Mouse (Mus musculus) neural tube, embryonic 15.5 days (tissue): ENCODE measurements around the gene Klhdc3. TPM values are rescaled to one million over a fixed set of nuclear protein-coding genes. Genes with fewer than 3 reads are reported as not detected.

Source experiments
- ATAC-seq: fragments of 200-750 bp; cut with Nextera tagmentation; 2 replicates; pipeline ENCODE4 v1.8.0; 2017; ENCODE audit warnings: mild to moderate bottlenecking, moderate TSS enrichment, moderate library complexity; ENCODE audit not compliant: low FRiP score
- H3K27ac ChIP-seq: fragments of 300-500 bp; sonication (generic); replicated peaks from 2 replicates; pipeline ENCODE4 v1.5.1; 2015; ENCODE audit warnings: mild to moderate bottlenecking, inconsistent platforms
- H3K27me3 ChIP-seq: fragments of 300-500 bp; sonication (generic); replicated peaks from 2 replicates; pipeline ENCODE4 v1.6.1; 2015; ENCODE audit warnings: inconsistent platforms
- H3K36me3 ChIP-seq: fragments of 300-500 bp; sonication (generic); 2 replicates; pipeline ENCODE4 v1.6.1; 2015; ENCODE audit warnings: inconsistent platforms
- H3K4me1 ChIP-seq: fragments of 300-500 bp; sonication (generic); 2 replicates; pipeline ENCODE4 v1.6.1; 2015; ENCODE audit warnings: inconsistent platforms
- H3K4me2 ChIP-seq: fragments of 300-500 bp; sonication (generic); 2 replicates; pipeline ENCODE4 v1.6.1; 2015; ENCODE audit warnings: inconsistent platforms, mild to moderate bottlenecking, moderate library complexity
- H3K4me3 ChIP-seq: fragments of 300-500 bp; sonication (generic); replicated peaks from 2 replicates; pipeline ENCODE4 v1.5.1; 2015; ENCODE audit warnings: mild to moderate bottlenecking, inconsistent platforms
- H3K9ac ChIP-seq: fragments of 300-500 bp; sonication (generic); replicated peaks from 2 replicates; pipeline ENCODE4 v1.6.1; 2015; ENCODE audit warnings: mild to moderate bottlenecking, inconsistent platforms
- H3K9me3 ChIP-seq: fragments of 300-500 bp; sonication (generic); replicated peaks from 2 replicates; pipeline ENCODE4 v1.6.1; 2016; ENCODE audit warnings: inconsistent platforms
- WGBS: fragments of 180-500 bp; shearing (Covaris S2); methylation state at CpG from one replicate; pipeline ENCODE4 v1.1.7; 2015; ENCODE audit warnings: mixed read lengths; 5-methylcytosine and 5-hydroxymethylcytosine counted together
- polyA plus RNA-seq: library from polyadenylated mRNA; unstranded; fragments of >200 nt; fragmentation: Nextera tagmentation; extraction: Ambion mirVana; gene quantifications from 2 replicates; pipeline ENCODE4 v1.2.1, GENCODE M21; 2015

Gene Klhdc3
- polyA plus RNA-seq, 1 experiment from 2014 or later = 166 TPM

- WGBS = 81% methylated on average over 7 of the region's 7 CpGs
- ATAC-seq = no peak
- H3K27ac ChIP-seq = no peak overlapping the region
- peak overlapping the region; percentile 67 for H3K4me3 ChIP-seq
- H3K9ac ChIP-seq = peak overlapping the region; percentile 76
- H3K36me3 ChIP-seq = peaks cover 35% of the 10 kb centered on the region
- no peaks in the 10 kb centered on the region for H3K9me3 ChIP-seq
- H3K27me3 ChIP-seq = no peaks in the 10 kb centered on the region
- H3K4me1 ChIP-seq = peaks cover 23% of the 10 kb centered on the region
- H3K4me2 ChIP-seq = peak overlapping the region; percentile 86
Measured at GRCm38 (mm10) chr17:46712442-46712841, 31.7 kb upstream of the Klhdc3 start.

- H3K9me3 ChIP-seq = no peaks in the 10 kb centered on the region
- peaks cover 23% of the 10 kb centered on the region for H3K4me1 ChIP-seq
- H3K27me3 ChIP-seq = no peaks in the 10 kb centered on the region
- peak overlapping the region; percentile 84 for H3K27ac ChIP-seq
- peak; percentile 46 for ATAC-seq
- peak overlapping the region; percentile 86 for H3K4me2 ChIP-seq
- peak overlapping the region; percentile 76 for H3K9ac ChIP-seq
- under 1% methylated on average over 76 of the region's 76 CpGs for WGBS
- peaks cover 30% of the 10 kb centered on the region for H3K36me3 ChIP-seq
- H3K4me3 ChIP-seq = peak overlapping the region; percentile 67
Measured at GRCm38 (mm10) chr17:46711612-46712271, 31.0 kb upstream of the Klhdc3 start.

- peak within 1 kb of the TSS; percentile 67 for H3K4me3 ChIP-seq
- H3K4me1 ChIP-seq = peaks cover 27% of the 10 kb centered on the region
- H3K27me3 ChIP-seq = no peaks in the 10 kb centered on the region
- no peaks in the 10 kb centered on the region for H3K9me3 ChIP-seq
- H3K9ac ChIP-seq = peak within 1 kb of the TSS; percentile 76
- peak within 1 kb of the TSS; percentile 86 for H3K4me2 ChIP-seq
- peak within 1 kb of the TSS; percentile 84 for H3K27ac ChIP-seq
- peaks cover 24% of the 10 kb centered on the region for H3K36me3 ChIP-seq
- peak; percentile 92 for ATAC-seq
- WGBS = 7% methylated on average over 36 of the region's 36 CpGs
Measured at GRCm38 (mm10) chr17:46710959-46711597, 30.4 kb upstream of the Klhdc3 start, which contains the start of gene Pex6. Gene Pex6 (plus strand): TSS chr17:46711463.

- 93% methylated on average over 14 of the region's 14 CpGs for WGBS
- ATAC-seq = no peak
Measured at GRCm38 (mm10) chr17:46706375-46707089, 25.8 kb upstream of the Klhdc3 start.

GRCm38 (mm10) chr17:46704887-46705835 is 24.4 kb upstream of the Klhdc3 start, which contains the start of gene Ppp2r5d:
Gene Ppp2r5d (minus strand): TSS chr17:46705111.
- peak; percentile 96 for ATAC-seq
- under 1% methylated on average over 48 of the region's 48 CpGs for WGBS
- peak within 1 kb of the TSS; percentile 95 for H3K9ac ChIP-seq
- H3K27me3 ChIP-seq = no peaks in the 10 kb centered on the region
- peak within 1 kb of the TSS; percentile 95 for H3K27ac ChIP-seq
- H3K36me3 ChIP-seq = no peaks in the 10 kb centered on the region
- peaks cover 49% of the 10 kb centered on the region for H3K4me1 ChIP-seq
- H3K4me3 ChIP-seq = peak within 1 kb of the TSS; percentile 98
- peak within 1 kb of the TSS; percentile 88 for H3K4me2 ChIP-seq
- no peaks in the 10 kb centered on the region for H3K9me3 ChIP-seq

More at GRCm38 (mm10) chr17:46706375-46707089, 25.8 kb upstream of the Klhdc3 start:
- Histone ChIP-seq H3K27ac (no peak overlapping the region), H3K4me1 (peaks cover 46% of the 10 kb centered on the region), H3K4me3 (no peak overlapping the region), H3K9me3 (no peaks in the 10 kb centered on the region), H3K4me2 (no peak overlapping the region), H3K27me3 (no peaks in the 10 kb centered on the region), H3K36me3 (no peaks in the 10 kb centered on the region), H3K9ac (no peak overlapping the region)

- H3K4me3 ChIP-seq = peak overlapping the region; percentile 98
- H3K4me2 ChIP-seq = peak overlapping the region; percentile 88
- peak overlapping the region; percentile 95 for H3K9ac ChIP-seq
- no peaks in the 10 kb centered on the region for H3K9me3 ChIP-seq
- ATAC-seq = peak; percentile 58
- H3K4me1 ChIP-seq = peaks cover 49% of the 10 kb centered on the region
- H3K27ac ChIP-seq = peak overlapping the region; percentile 95
- H3K36me3 ChIP-seq = no peaks in the 10 kb centered on the region
- 7% methylated on average over 35 of the region's 41 CpGs for WGBS
- no peaks in the 10 kb centered on the region for H3K27me3 ChIP-seq
Measured at GRCm38 (mm10) chr17:46703971-46704886, 23.5 kb upstream of the Klhdc3 start.

GRCm38 (mm10) chr17:46702506-46702905 is 21.8 kb upstream of the Klhdc3 start:
- H3K4me2 ChIP-seq = peak overlapping the region; percentile 88
- H3K36me3 ChIP-seq = peaks cover 7% of the 10 kb centered on the region
- ATAC-seq = no peak
- no peaks in the 10 kb centered on the region for H3K9me3 ChIP-seq
- H3K9ac ChIP-seq = no peak overlapping the region
- no peaks in the 10 kb centered on the region for H3K27me3 ChIP-seq
- WGBS = 84% methylated on average over 5 of the region's 5 CpGs
- H3K27ac ChIP-seq = no peak overlapping the region
- H3K4me1 ChIP-seq = peaks cover 49% of the 10 kb centered on the region
- no peak overlapping the region for H3K4me3 ChIP-seq

- Histone ChIP-seq H3K4me2 (peak overlapping the region; percentile 88), H3K27me3 (no peaks in the 10 kb centered on the region), H3K36me3 (peaks cover 7% of the 10 kb centered on the region), H3K9me3 (no peaks in the 10 kb centered on the region), H3K27ac (0 out of 2 replicates have a peak overlapping the region, but pooled peaks have one; percentile 60), H3K4me3 (no peak overlapping the region), H3K9ac (0 out of 2 replicates have a peak overlapping the region, but pooled peaks have one; percentile 2), H3K4me1 (peaks cover 49% of the 10 kb centered on the region)
- 90% methylated on average over 12 of the region's 12 CpGs for WGBS
- ATAC-seq = no peak
Measured at GRCm38 (mm10) chr17:46702100-46702499, 21.4 kb upstream of the Klhdc3 start.

GRCm38 (mm10) chr17:46701489-46701888 is 20.8 kb upstream of the Klhdc3 start:
- no peak for ATAC-seq
- Histone ChIP-seq H3K4me3 (no peak overlapping the region), H3K4me2 (peak overlapping the region; percentile 88), H3K27ac (peak overlapping the region; percentile 41), H3K4me1 (peaks cover 48% of the 10 kb centered on the region), H3K36me3 (peaks cover 7% of the 10 kb centered on the region), H3K27me3 (no peaks in the 10 kb centered on the region), H3K9ac (0 out of 2 replicates have a peak overlapping the region, but pooled peaks have one; percentile 2), H3K9me3 (no peaks in the 10 kb centered on the region)
- 75% methylated on average over 12 of the region's 12 CpGs for WGBS

- Histone ChIP-seq H3K4me3 (no peak overlapping the region), H3K9me3 (no peaks in the 10 kb centered on the region), H3K27me3 (no peaks in the 10 kb centered on the region), H3K36me3 (peaks cover 7% of the 10 kb centered on the region), H3K4me1 (peaks cover 37% of the 10 kb centered on the region), H3K4me2 (no peak overlapping the region), H3K27ac (no peak overlapping the region), H3K9ac (no peak overlapping the region)
- no peak for ATAC-seq
- WGBS = 89% methylated on average over 3 of the region's 3 CpGs
Measured at GRCm38 (mm10) chr17:46699912-46700311, 19.2 kb upstream of the Klhdc3 start.
